Mouse (Mus musculus) large intestine, adult 2 months (tissue): ENCODE data around the gene Diaph3. TPM values are rescaled to one million over a fixed set of nuclear protein-coding genes. Genes with fewer than 3 reads are reported as not detected.
"Not testable (repeated sequence)": the region's sequence is repeated elsewhere in the genome, so short reads cannot be mapped to it uniquely, and the experiment has no call there.

Source experiments
- DNase-seq: peaks from one replicate; pipeline ENCODE4 v3.0.0-alpha.2; 2012; ENCODE audit warnings: low read depth, low spot score
- WGBS: fragments of 180-500 bp; shearing (Covaris S2); methylation state at CpG from one replicate; pipeline ENCODE4 v1.1.7; 2018; 5-methylcytosine and 5-hydroxymethylcytosine counted together
- polyA plus RNA-seq: library from polyadenylated mRNA; depleted of rRNA; stranded (reverse); fragments of >200 nt; gene quantifications from 2 replicates; pipeline ENCODE4 v1.2.3, GENCODE M21; 2012

The Diaph3 gene
- polyA plus RNA-seq, 1 experiment = 0.57 TPM

GRCm38 (mm10) chr14:87088456-87088855 lies 52.6 kb downstream of the Diaph3 start:
- 55% methylated on average over 5 of the region's 5 CpGs for WGBS

GRCm38 (mm10) chr14:87087996-87088395 lies 53.0 kb downstream of the Diaph3 start:
- WGBS = 90% methylated on average over 1 of the region's 1 CpGs
- DNase-seq = no peak

More at GRCm38 (mm10) chr14:87088456-87088855, 52.6 kb downstream of the Diaph3 start:
- DNase-seq = no peak

GRCm38 (mm10) chr14:87084906-87085305 lies 56.1 kb downstream of the Diaph3 start:
- 60% methylated on average over 8 of the region's 8 CpGs for WGBS
- DNase-seq = not testable (repeated sequence)

- WGBS = 80% methylated on average over 6 of the region's 6 CpGs
- no peak for DNase-seq
Measured at GRCm38 (mm10) chr14:87083911-87084310, 57.1 kb downstream of the Diaph3 start.

- DNase-seq = no peak
- WGBS = 86% methylated on average over 2 of the region's 2 CpGs
Measured at GRCm38 (mm10) chr14:87079725-87080124, 61.3 kb downstream of the Diaph3 start.

- DNase-seq = no peak
Measured at GRCm38 (mm10) chr14:87075021-87075531, 66.0 kb downstream of the Diaph3 start.

GRCm38 (mm10) chr14:87064281-87064680 lies 76.8 kb downstream of the Diaph3 start:
- WGBS = 87% methylated on average over 4 of the region's 4 CpGs

More at GRCm38 (mm10) chr14:87075021-87075531, 66.0 kb downstream of the Diaph3 start:
- 90% methylated on average over 2 of the region's 2 CpGs for WGBS

GRCm38 (mm10) chr14:87056169-87056568 lies 84.9 kb downstream of the Diaph3 start:
- WGBS = 95% methylated on average over 2 of the region's 2 CpGs
- DNase-seq = no peak

More at GRCm38 (mm10) chr14:87064281-87064680, 76.8 kb downstream of the Diaph3 start:
- DNase-seq = no peak

- WGBS = 83% methylated on average over 5 of the region's 5 CpGs
- no peak for DNase-seq
Measured at GRCm38 (mm10) chr14:87051187-87051586, 89.8 kb downstream of the Diaph3 start.

GRCm38 (mm10) chr14:87044401-87044806 lies 96.6 kb downstream of the Diaph3 start:
- 24% methylated on average over 5 of the region's 5 CpGs for WGBS
- no peak for DNase-seq

GRCm38 (mm10) chr14:87020240-87020639 lies 120.8 kb downstream of the Diaph3 start:
- 73% methylated on average over 10 of the region's 10 CpGs for WGBS
- DNase-seq = no peak

GRCm38 (mm10) chr14:87019687-87020086 lies 121.3 kb downstream of the Diaph3 start:
- 65% methylated on average over 3 of the region's 3 CpGs for WGBS
- DNase-seq = no peak

- no peak for DNase-seq
- WGBS = 72% methylated on average over 4 of the region's 4 CpGs
Measured at GRCm38 (mm10) chr14:86997318-86997717, 143.7 kb downstream of the Diaph3 start.

- 86% methylated on average over 1 of the region's 1 CpGs for WGBS
- no peak for DNase-seq
Measured at GRCm38 (mm10) chr14:86951169-86951568, 189.9 kb downstream of the Diaph3 start.

GRCm38 (mm10) chr14:86937953-86938352 lies 203.1 kb downstream of the Diaph3 start:
- DNase-seq = no peak
- WGBS = 87% methylated on average over 2 of the region's 2 CpGs

- DNase-seq = no peak
- 68% methylated on average over 3 of the region's 3 CpGs for WGBS
Measured at GRCm38 (mm10) chr14:86936424-86936823, 204.6 kb downstream of the Diaph3 start.

- 82% methylated on average over 4 of the region's 4 CpGs for WGBS
- DNase-seq = no peak
Measured at GRCm38 (mm10) chr14:86930763-86931162, 210.3 kb downstream of the Diaph3 start.

- DNase-seq = no peak
- WGBS = 88% methylated on average over 7 of the region's 7 CpGs
Measured at GRCm38 (mm10) chr14:86926827-86927226, 214.2 kb downstream of the Diaph3 start.

- DNase-seq = no peak
Measured at GRCm38 (mm10) chr14:86898898-86899297, 242.1 kb downstream of the Diaph3 start.

GRCm38 (mm10) chr14:86889070-86889804 lies 251.8 kb downstream of the Diaph3 start:
- no peak for DNase-seq
- WGBS = 80% methylated on average over 3 of the region's 3 CpGs

- WGBS = 77% methylated on average over 5 of the region's 5 CpGs
- DNase-seq = no peak
Measured at GRCm38 (mm10) chr14:86885417-86886098, 255.5 kb downstream of the Diaph3 start.
